Mouse (Mus musculus) midbrain, postnatal 0 days (tissue): ENCODE measurements around the gene Pbxip1. TPM values are rescaled to one million over a fixed set of nuclear protein-coding genes. Genes with fewer than 3 reads are reported as not detected.

ENCODE experiments used
- ATAC-seq: fragments of 200-750 bp; cut with Nextera tagmentation; 2 replicates; pipeline ENCODE4 v1.8.0; 2017; ENCODE audit warnings: moderate number of reproducible peaks, mild to moderate bottlenecking, moderate TSS enrichment, moderate library complexity; ENCODE audit not compliant: low FRiP score
- DNase-seq: peaks from one replicate; pipeline ENCODE4 v3.0.0-alpha.2; 2015; ENCODE audit warnings: low spot score
- H3K27ac ChIP-seq: fragments of 300-500 bp; sonication (generic); 2 replicates; pipeline ENCODE4 v1.5.1; 2014; ENCODE audit warnings: low read depth, mild to moderate bottlenecking, low read length, mixed read lengths
- H3K27me3 ChIP-seq: fragments of 300-500 bp; sonication (generic); 2 replicates; pipeline ENCODE4 v1.6.1; 2014; ENCODE audit warnings: low read length, control low read depth, mixed read lengths; ENCODE audit not compliant: insufficient read depth
- H3K36me3 ChIP-seq: fragments of 300-500 bp; sonication (generic); 2 replicates; pipeline ENCODE4 v1.6.1; 2014; ENCODE audit warnings: low read length, control low read depth, mixed read lengths; ENCODE audit not compliant: insufficient read depth
- H3K4me1 ChIP-seq: fragments of 300-500 bp; sonication (generic); 2 replicates; pipeline ENCODE4 v1.6.1; 2014; ENCODE audit warnings: mild to moderate bottlenecking, control low read depth, antibody characterized with exemption, low read length, mixed read lengths; ENCODE audit not compliant: insufficient read depth
- H3K4me2 ChIP-seq: fragments of 300-500 bp; sonication (generic); 2 replicates; pipeline ENCODE4 v1.6.1; 2014; ENCODE audit warnings: low read depth, mild to moderate bottlenecking, low read length, mixed read lengths; ENCODE audit not compliant: poor library complexity, severe bottlenecking
- H3K4me3 ChIP-seq: fragments of 300-500 bp; sonication (generic); 2 replicates; pipeline ENCODE4 v1.5.1; 2014; ENCODE audit warnings: low read depth, mild to moderate bottlenecking, low read length, moderate library complexity
- H3K9ac ChIP-seq: fragments of 300-500 bp; sonication (generic); replicated peaks from 2 replicates; pipeline ENCODE4 v1.6.1; 2014; ENCODE audit warnings: mild to moderate bottlenecking, low read length, moderate library complexity, mixed read lengths; ENCODE audit not compliant: poor library complexity, severe bottlenecking
- H3K9me3 ChIP-seq: fragments of 300-500 bp; sonication (generic); 2 replicates; pipeline ENCODE4 v1.6.1; 2016; ENCODE audit warnings: low read length, control low read depth
- CTCF ChIP-seq: IDR thresholded peaks from 2 replicates; pipeline ENCODE4 v1.5.1; 2016; ENCODE audit warnings: antibody characterized with exemption, mild to moderate bottlenecking
- WGBS: fragments of 180-500 bp; shearing (Covaris S2); extraction: QIAGEN DNeasy Blood & Tissue Kit; methylation state at CpG from one replicate; pipeline ENCODE4 v1.1.7; 2014; 5-methylcytosine and 5-hydroxymethylcytosine counted together
- polyA plus RNA-seq: library from polyadenylated mRNA; unstranded; fragments of >200 nt; fragmentation: Nextera tagmentation; extraction: Ambion mirVana; gene quantifications from 2 replicates; pipeline ENCODE4 v1.2.1, GENCODE M21; 2015
- total RNA-seq: library from RNA; depleted of rRNA; stranded (reverse); fragments of >200 nt; gene quantifications from 2 replicates; pipeline ENCODE4 v1.2.3, GENCODE M21; 2014

The Pbxip1 gene
- total and polyA plus RNA-seq, 2 experiments from 2014 or later = 18.5 to 21.8 TPM

GRCm38 (mm10) chr3:89390699-89391662 is 45.5 kb upstream of the Pbxip1 start:
- no peaks in the 10 kb centered on the region for H3K36me3 ChIP-seq
- no peak for TF ChIP-seq CTCF
- peak overlapping the region; percentile 100 for H3K4me2 ChIP-seq
- ATAC-seq (no peak), DNase-seq (no peak)
- no peaks in the 10 kb centered on the region for H3K9me3 ChIP-seq
- peak overlapping the region; percentile 54 for H3K4me3 ChIP-seq
- H3K27ac ChIP-seq = no peak overlapping the region
- 16% methylated on average over 19 of the region's 19 CpGs for WGBS
- H3K27me3 ChIP-seq = peaks cover 9% of the 10 kb centered on the region; the same call in 1 of the 2 replicates
- H3K4me1 ChIP-seq = peaks cover 15% of the 10 kb centered on the region
- peak overlapping the region; percentile 61 for H3K9ac ChIP-seq

DNA sequence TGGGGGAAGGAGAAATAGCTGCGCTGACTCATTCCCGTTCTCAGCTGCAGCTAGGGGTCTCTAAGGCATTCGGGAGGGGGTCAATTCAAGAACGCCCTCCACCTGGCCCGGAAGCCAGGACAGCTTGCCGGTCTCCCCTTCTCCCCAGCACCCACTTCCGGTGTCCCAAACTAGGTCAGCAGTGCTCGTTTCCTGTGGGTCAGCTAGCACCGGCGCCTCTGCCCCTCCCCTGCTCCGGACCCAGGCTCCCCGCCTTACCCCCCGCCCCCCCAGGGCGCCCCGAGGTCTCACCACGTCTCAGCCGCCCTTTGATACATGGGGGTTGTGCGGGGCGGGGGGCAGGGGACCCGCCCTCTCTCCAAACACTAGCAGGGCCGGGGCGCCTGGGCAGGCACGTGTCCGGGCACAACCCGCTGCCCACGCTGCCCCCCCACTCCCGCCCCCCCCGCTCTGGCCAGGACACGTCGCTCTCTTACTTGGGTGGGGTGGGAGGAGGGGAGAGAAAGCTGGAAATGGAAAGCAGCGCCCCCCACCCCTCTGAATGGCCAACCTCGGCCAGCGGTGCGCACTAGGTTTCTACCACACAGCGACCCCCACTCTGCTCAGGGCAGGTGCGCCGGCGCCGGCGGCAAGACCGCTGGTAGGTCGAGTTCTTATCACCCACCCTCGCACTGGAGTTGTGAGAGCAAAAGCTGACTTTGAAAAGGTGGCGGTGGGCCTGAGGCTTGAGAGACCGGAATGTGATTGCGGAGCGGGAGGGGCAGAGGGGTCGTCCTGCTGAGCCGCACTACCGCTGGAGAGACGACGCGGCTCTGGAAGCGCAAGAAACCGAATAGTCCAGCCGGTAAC is 44.6 kb upstream of the Pbxip1 start:
- ATAC-seq (no peak), DNase-seq (peak; percentile 27)
- no peaks in the 10 kb centered on the region for H3K36me3 ChIP-seq
- H3K27ac ChIP-seq = 0 out of 2 replicates have a peak overlapping the region, but pooled peaks have one; percentile 38
- H3K27me3 ChIP-seq = peaks cover 14% of the 10 kb centered on the region; the same call in 1 of the 2 replicates
- under 1% methylated on average over 47 of the region's 56 CpGs for WGBS
- peaks cover 19% of the 10 kb centered on the region for H3K4me1 ChIP-seq
- no peaks in the 10 kb centered on the region for H3K9me3 ChIP-seq
- peak overlapping the region; percentile 61 for H3K9ac ChIP-seq
- H3K4me3 ChIP-seq = peak overlapping the region; percentile 54
- TF ChIP-seq CTCF = peak; percentile 25
- peak overlapping the region; percentile 100 for H3K4me2 ChIP-seq

DNA sequence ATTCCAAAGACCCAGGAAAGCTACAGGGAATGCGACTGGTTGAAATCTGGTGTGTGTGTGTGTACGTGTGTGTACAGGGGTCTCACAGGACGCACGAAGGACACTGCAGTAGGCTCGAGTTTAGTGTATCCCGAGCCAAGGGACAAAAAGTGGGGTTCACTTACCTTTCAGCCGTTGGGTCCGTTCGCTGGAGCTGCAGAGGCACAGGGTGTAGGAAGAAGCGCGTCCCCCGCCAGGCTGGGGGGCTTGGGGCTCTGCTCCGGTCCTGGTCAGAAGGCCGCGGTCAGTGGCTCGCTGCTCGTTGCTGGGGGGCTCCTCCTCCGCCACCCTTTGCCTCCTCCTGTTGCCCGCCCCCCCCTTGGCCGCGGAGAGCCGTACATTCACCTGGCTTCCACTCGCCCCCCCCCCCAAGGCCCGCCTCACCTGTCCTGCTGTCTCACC is 43.6 kb upstream of the Pbxip1 start:
- H3K4me1 ChIP-seq = peaks cover 19% of the 10 kb centered on the region
- H3K4me3 ChIP-seq = peak overlapping the region; percentile 54
- H3K36me3 ChIP-seq = no peaks in the 10 kb centered on the region
- DNase-seq = no peak
- WGBS = under 1% methylated on average over 18 of the region's 24 CpGs
- H3K9me3 ChIP-seq = no peaks in the 10 kb centered on the region
- no peak overlapping the region for H3K27ac ChIP-seq
- no peak for ATAC-seq
- peaks cover 14% of the 10 kb centered on the region; the same call in 1 of the 2 replicates for H3K27me3 ChIP-seq
- TF ChIP-seq CTCF = no peak
- peak overlapping the region; percentile 100 for H3K4me2 ChIP-seq
- H3K9ac ChIP-seq = peak overlapping the region; percentile 61; the same call in 1 of the 2 replicates

GRCm38 (mm10) chr3:89393605-89394004 is 42.9 kb upstream of the Pbxip1 start:
- ATAC-seq (peak; percentile 92), DNase-seq (peak; percentile 96)
- no peak for TF ChIP-seq CTCF
- WGBS = 0% methylated on average over 15 of the region's 15 CpGs
- Histone ChIP-seq H3K27ac (peak overlapping the region; percentile 38), H3K4me2 (peak overlapping the region; percentile 100), H3K4me1 (peaks cover 19% of the 10 kb centered on the region), H3K27me3 (peaks cover 14% of the 10 kb centered on the region; the same call in 1 of the 2 replicates), H3K36me3 (no peaks in the 10 kb centered on the region), H3K9ac (peak overlapping the region; percentile 29; the same call in 1 of the 2 replicates), H3K9me3 (no peaks in the 10 kb centered on the region), H3K4me3 (peak overlapping the region; percentile 54)

DNA sequence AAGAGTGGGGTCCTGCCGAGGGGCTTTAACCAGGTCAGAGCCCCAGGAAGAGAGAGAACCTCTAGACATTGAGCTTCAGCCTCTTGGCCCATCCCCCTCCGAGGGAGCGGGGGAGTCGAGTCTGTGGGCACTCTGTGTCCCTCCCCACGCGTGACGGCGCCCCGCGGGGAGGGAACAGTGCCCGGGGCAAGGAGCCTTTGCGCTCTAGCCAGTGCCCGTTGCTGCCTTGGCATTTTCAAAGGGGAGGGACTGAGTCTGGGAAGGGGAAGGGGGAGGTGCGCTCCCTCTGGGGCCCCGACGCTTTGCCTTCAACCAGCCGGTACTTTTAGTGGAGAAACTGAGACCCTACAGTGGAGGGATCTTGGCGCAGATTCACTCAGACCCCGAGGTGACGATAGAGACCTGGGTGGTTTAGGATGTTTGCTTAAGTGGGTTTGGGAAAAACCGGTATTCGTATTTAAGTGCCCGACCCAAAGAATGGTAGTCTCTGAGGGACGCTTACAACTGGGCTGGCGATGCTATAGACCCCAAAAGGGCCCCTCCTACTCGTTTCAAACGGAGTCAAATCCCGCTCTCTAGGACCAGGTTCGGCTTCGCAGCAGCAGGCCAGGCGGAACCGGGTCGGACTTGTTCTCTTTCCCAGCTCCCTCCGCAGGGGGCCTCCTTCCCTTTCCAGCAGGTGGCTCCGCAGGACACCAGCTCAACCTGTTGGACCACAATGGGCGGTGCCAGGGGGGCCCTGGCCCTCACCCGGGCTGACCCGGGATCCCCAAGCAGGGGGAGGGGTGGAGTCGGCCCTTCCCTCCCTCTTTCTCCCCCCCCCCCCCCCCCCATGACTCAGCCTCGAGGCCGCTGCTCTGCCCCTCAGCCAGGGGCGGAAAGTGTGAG is 42.3 kb upstream of the Pbxip1 start, which contains the start of gene Zbtb7b:
Gene Zbtb7b, minus strand, starts transcription at position 771 of the 888 bp plus-strand sequence.
- Histone ChIP-seq H3K27me3 (peaks cover 14% of the 10 kb centered on the region; the same call in 1 of the 2 replicates), H3K4me3 (peak within 1 kb of the TSS; percentile 54), H3K9ac (peak within 1 kb of the TSS; percentile 29; the same call in 1 of the 2 replicates), H3K36me3 (no peaks in the 10 kb centered on the region), H3K4me2 (peak within 1 kb of the TSS; percentile 100), H3K9me3 (no peaks in the 10 kb centered on the region), H3K27ac (peak within 1 kb of the TSS; percentile 38), H3K4me1 (peaks cover 19% of the 10 kb centered on the region)
- ATAC-seq (peak; percentile 53), DNase-seq (peak; percentile 59)
- peak; percentile 36 for TF ChIP-seq CTCF
- 1% methylated on average over 39 of the region's 42 CpGs for WGBS
